Mouse (Mus musculus) hindbrain, embryonic 14.5 days (tissue): ENCODE measurements around the gene Chil4. TPM values are rescaled to one million over a fixed set of nuclear protein-coding genes. Genes with fewer than 3 reads are reported as not detected.
"Not testable (repeated sequence)": the region's sequence is repeated elsewhere in the genome, so short reads cannot be mapped to it uniquely, and the experiment has no call there.

ENCODE experiments used
- ATAC-seq: fragments of 200-750 bp; cut with Nextera tagmentation; 2 replicates; pipeline ENCODE4 v1.8.0; 2017; ENCODE audit warnings: moderate number of reproducible peaks, mild to moderate bottlenecking, moderate TSS enrichment, moderate library complexity; ENCODE audit not compliant: low FRiP score
- DNase-seq: peaks from one replicate; pipeline ENCODE4 v3.0.0-alpha.2; 2015; ENCODE audit warnings: low spot score
- H3K27ac ChIP-seq: fragments of 300-500 bp; sonication (generic); 2 replicates; pipeline ENCODE4 v1.5.1; 2014; ENCODE audit warnings: mild to moderate bottlenecking, moderate library complexity
- H3K27me3 ChIP-seq: fragments of 300-500 bp; sonication (generic); 2 replicates; pipeline ENCODE4 v1.6.1; 2014; ENCODE audit warnings: mild to moderate bottlenecking, low read length, mixed read lengths; ENCODE audit not compliant: control insufficient read depth, insufficient read depth
- H3K36me3 ChIP-seq: fragments of 300-500 bp; sonication (generic); replicated peaks from 2 replicates; pipeline ENCODE4 v1.6.1; 2014; ENCODE audit not compliant: control insufficient read depth, insufficient read depth
- H3K4me1 ChIP-seq: fragments of 300-500 bp; sonication (generic); replicated peaks from 2 replicates; pipeline ENCODE4 v1.6.1; 2014; ENCODE audit warnings: antibody characterized with exemption, low read length, mixed read lengths; ENCODE audit not compliant: control insufficient read depth, insufficient read depth
- H3K4me2 ChIP-seq: fragments of 300-500 bp; sonication (generic); replicated peaks from 2 replicates; pipeline ENCODE4 v1.6.1; 2014; ENCODE audit warnings: mild to moderate bottlenecking, moderate library complexity
- H3K4me3 ChIP-seq: fragments of 300-500 bp; sonication (generic); replicated peaks from 2 replicates; pipeline ENCODE4 v1.5.1; 2014; ENCODE audit warnings: mild to moderate bottlenecking, low read length
- H3K9ac ChIP-seq: fragments of 300-500 bp; sonication (generic); 2 replicates; pipeline ENCODE4 v1.6.1; 2014
- H3K9me3 ChIP-seq: fragments of 300-500 bp; sonication (generic); 2 replicates; pipeline ENCODE4 v1.6.1; 2016; ENCODE audit warnings: low read length; ENCODE audit not compliant: control insufficient read depth
- WGBS: fragments of 180-500 bp; shearing (Covaris S2); extraction: QIAGEN DNeasy Blood & Tissue Kit; methylation state at CpG from one replicate; pipeline ENCODE4 v1.1.7; 2014; 5-methylcytosine and 5-hydroxymethylcytosine counted together
- polyA plus RNA-seq: library from polyadenylated mRNA; unstranded; fragments of >200 nt; fragmentation: Nextera tagmentation; extraction: Ambion mirVana; gene quantifications from 2 replicates; pipeline ENCODE4 v1.2.1, GENCODE M21; 2014

Gene Chil4
- polyA plus RNA-seq = not detected in 2 replicates

DNA sequence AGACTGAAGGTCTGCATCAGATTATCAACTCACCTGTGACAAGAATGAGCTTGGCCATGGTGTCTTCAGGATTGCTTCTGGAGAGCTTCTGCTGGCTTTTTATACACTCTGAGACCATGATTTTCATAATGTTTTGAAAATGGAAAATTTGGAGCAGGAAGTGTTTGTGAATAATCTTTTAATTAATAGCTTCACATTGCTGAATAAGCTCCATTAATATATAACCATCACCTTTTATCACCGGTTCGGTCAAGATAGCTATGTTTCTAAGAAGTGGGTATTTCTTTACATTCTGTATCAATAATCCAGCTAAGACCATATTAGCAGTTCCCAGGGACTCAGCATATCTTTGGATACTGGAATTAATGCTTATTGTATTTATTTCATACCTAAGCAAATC, at the start of gene Chil4:
Gene Chil4 (minus strand): TSS at position 101 of the 400 bp plus-strand sequence.
- ATAC-seq = no peak
- 93% methylated on average over 2 of the region's 2 CpGs for WGBS

DNA sequence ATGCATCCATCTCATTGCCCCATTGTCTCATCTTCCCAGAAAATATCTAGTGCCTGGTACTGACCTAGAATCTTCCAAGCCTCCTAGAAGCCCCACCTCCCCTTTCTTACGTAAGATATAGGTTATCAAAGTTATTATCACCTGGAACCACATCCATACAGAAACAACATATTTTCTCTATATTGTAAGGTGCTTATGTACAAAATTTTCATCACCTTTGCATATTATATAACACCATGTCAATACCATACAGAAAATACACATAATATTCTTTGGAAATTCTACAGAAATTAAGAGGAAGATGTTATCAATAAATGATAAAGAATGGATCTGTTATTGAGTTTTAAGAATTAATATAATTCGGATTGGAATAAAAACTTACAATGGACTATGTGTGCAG, 46.5 kb upstream of the Chil4 start:
- Histone ChIP-seq H3K9me3 (peaks cover 6% of the 10 kb centered on the region; the same call in 1 of the 2 replicates), H3K4me2 (no peak overlapping the region), H3K27me3 (no peaks in the 10 kb centered on the region), H3K4me1 (no peaks in the 10 kb centered on the region), H3K27ac (no peak overlapping the region), H3K36me3 (no peaks in the 10 kb centered on the region), H3K9ac (no peak overlapping the region), H3K4me3 (no peak overlapping the region)
- DNase-seq = no peak
- ATAC-seq = no peak
- 85% methylated on average over 2 of the region's 2 CpGs for WGBS

More for the DNA sequence above, at the start of gene Chil4:
- Histone ChIP-seq H3K27ac (no peak within 1 kb of the TSS), H3K9me3 (no peaks in the 10 kb centered on the region), H3K9ac (no peak within 1 kb of the TSS), H3K4me1 (no peaks in the 10 kb centered on the region), H3K36me3 (no peaks in the 10 kb centered on the region), H3K4me3 (no peak within 1 kb of the TSS), H3K27me3 (no peaks in the 10 kb centered on the region), H3K4me2 (no peak within 1 kb of the TSS)
- no peak for DNase-seq

DNA sequence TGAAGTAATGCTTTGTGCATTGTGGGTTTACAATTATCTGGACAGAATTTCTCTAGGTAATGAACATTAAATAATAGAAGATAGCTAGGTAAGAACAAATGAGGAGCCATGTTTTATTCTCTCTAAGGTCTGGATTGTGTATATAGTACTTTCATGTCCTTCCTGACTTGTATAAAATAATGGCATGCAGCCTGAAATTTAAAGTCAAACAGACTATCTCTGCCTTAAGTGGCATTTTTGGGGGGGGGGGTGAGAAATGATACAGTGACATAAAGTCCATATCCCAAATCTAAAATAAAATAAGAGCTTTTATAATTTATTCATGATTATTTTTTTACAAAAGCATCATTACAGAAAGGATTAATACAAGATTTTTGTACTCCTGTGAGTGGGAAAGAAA, 45.5 kb upstream of the Chil4 start:
- ATAC-seq = no peak

DNA sequence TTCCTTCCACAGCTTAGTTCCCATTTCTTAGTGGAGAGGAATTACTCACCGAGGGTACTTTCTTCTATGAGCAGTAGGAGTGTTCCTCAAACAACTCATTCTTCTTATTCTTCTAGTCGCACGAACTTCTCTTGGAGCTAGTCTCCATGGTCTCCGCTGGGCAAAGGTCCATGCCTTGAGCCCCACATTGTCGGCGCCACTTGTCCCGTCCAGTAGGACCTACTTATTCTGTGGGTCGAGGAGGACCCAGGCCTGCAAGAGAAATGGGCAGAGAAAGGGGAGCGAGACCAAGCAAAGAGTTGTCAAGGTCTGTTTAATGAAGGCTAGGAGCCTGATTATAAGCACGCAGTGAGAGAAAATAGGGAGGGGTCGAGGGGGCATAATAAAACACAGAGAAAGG, 37.8 kb upstream of the Chil4 start:
- 91% methylated on average over 11 of the region's 11 CpGs for WGBS
- not testable (repeated sequence) for H3K27ac ChIP-seq, H3K27me3 ChIP-seq, ATAC-seq, H3K36me3 ChIP-seq, H3K4me3 ChIP-seq, DNase-seq, H3K4me2 ChIP-seq, H3K4me1 ChIP-seq, H3K9ac ChIP-seq
- H3K9me3 ChIP-seq = peaks cover 51% of the 10 kb centered on the region

More for the DNA sequence above, 45.5 kb upstream of the Chil4 start:
- H3K4me1 ChIP-seq = no peaks in the 10 kb centered on the region
- H3K4me3 ChIP-seq = no peak overlapping the region
- H3K4me2 ChIP-seq = no peak overlapping the region
- H3K9ac ChIP-seq = no peak overlapping the region
- no peak for DNase-seq
- H3K36me3 ChIP-seq = no peaks in the 10 kb centered on the region
- no peaks in the 10 kb centered on the region for H3K27me3 ChIP-seq
- H3K9me3 ChIP-seq = peaks cover 6% of the 10 kb centered on the region; the same call in 1 of the 2 replicates
- H3K27ac ChIP-seq = no peak overlapping the region

DNA sequence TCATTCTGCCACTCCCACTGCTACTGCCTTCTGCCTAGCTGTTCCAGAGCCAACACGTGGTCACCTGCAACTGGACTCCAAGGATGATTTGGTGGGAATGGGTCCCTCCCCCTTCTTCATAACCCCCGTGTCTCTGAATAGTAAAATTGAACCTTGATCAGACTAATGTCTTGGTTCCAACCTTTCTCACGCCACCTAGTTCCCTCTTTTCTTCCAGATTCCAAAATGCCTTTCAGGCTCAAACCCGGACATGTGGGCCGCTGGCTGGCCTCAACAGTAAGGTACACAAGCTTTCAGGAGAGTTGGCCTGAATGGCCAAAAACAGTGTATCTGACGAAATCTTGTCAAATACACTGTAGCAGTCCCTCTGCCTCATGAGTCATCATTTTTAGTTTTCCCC, 33.4 kb upstream of the Chil4 start:
- H3K36me3 ChIP-seq = no peaks in the 10 kb centered on the region
- DNase-seq (no peak), ATAC-seq (no peak)
- H3K27ac ChIP-seq = no peak overlapping the region
- no peaks in the 10 kb centered on the region for H3K27me3 ChIP-seq
- H3K4me3 ChIP-seq = no peak overlapping the region
- 88% methylated on average over 6 of the region's 6 CpGs for WGBS
- no peaks in the 10 kb centered on the region for H3K4me1 ChIP-seq
- H3K9me3 ChIP-seq = peaks cover 44% of the 10 kb centered on the region
- H3K9ac ChIP-seq = no peak overlapping the region
- H3K4me2 ChIP-seq = no peak overlapping the region

DNA sequence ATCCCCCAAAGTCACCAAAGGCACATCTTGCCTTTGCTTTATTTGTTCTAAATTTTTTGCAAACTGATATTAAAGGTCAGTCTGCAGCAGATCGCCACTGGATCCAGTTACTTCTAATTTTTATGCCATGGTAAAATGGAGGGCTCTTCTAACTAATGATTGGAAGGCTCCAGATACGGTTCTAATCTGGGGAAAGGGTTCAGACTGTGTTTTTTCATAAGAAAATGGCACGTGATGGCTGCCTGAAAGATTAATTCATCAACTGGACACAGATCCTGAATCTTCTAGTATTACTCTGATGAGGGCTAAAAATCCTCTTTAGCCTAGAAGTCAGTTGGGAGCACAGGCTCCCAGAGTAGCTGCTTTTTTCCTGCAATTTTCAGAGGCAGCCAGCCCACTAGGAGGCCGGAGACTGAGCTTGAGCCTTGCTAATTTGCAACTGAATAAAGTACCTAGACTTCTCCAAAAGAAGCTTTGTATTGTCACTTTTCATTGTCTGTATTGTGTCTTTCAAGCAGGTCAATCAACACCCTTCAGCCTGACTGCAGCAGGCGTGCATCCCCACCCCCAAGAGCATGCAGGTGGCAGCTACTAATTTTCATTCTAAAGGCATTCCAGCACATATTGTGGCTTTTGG, 31.6 kb upstream of the Chil4 start:
- WGBS = 31% methylated on average over 5 of the region's 5 CpGs
- not testable (repeated sequence) for H3K4me1 ChIP-seq, H3K36me3 ChIP-seq, H3K4me2 ChIP-seq, H3K27ac ChIP-seq, DNase-seq, ATAC-seq, H3K4me3 ChIP-seq, H3K27me3 ChIP-seq, H3K9ac ChIP-seq
- H3K9me3 ChIP-seq = peaks cover 31% of the 10 kb centered on the region

DNA sequence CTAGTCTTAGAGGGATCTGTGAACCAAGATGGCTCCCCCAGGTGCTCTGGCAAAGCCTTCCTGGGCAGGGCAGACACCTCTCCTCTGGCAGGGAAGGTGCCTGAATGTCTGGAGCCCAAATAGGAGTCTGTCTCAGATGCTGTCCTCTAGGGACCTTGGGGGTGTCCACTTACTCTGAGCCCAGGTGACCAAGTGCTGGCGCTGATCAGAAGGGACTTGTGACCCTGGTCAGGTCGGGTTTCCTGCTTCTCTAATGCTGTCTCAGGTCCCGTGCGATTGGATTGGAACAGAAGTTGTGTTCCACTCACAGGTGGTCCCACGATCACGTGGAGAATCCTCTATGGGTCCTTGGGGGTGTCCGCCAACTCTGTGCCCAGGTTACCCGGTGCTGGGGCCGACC, 28.1 kb upstream of the Chil4 start:
- not testable (repeated sequence) for H3K4me3 ChIP-seq, H3K36me3 ChIP-seq, DNase-seq, H3K27me3 ChIP-seq, H3K4me1 ChIP-seq, H3K4me2 ChIP-seq, H3K27ac ChIP-seq, ATAC-seq, H3K9ac ChIP-seq
- H3K9me3 ChIP-seq = peaks cover 11% of the 10 kb centered on the region
- 89% methylated on average over 9 of the region's 9 CpGs for WGBS

DNA sequence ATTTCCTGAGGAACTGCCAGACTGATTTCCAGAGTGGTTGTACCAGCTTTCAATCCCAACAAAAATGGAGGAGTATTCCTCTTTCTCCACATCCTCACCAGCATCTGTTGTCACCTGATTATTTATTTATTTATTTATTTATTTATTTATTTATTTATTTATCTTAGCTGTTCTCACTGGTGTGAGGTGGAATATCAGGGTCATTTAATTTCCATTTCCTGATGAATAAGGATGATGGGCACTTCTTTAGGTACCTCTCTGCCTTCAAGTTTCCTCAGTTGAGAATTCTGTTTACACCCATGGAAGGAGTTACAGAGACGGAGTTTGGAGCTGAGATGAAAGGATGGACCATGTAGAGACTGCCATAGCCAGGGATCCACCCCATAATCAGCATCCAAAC, 20.9 kb upstream of the Chil4 start:
- H3K4me3 ChIP-seq, H3K36me3 ChIP-seq, H3K4me1 ChIP-seq, H3K27ac ChIP-seq, DNase-seq, ATAC-seq, H3K27me3 ChIP-seq, H3K9me3 ChIP-seq, H3K9ac ChIP-seq, H3K4me2 ChIP-seq: not testable (repeated sequence)
- 94% methylated on average over 1 of the region's 1 CpGs for WGBS

DNA sequence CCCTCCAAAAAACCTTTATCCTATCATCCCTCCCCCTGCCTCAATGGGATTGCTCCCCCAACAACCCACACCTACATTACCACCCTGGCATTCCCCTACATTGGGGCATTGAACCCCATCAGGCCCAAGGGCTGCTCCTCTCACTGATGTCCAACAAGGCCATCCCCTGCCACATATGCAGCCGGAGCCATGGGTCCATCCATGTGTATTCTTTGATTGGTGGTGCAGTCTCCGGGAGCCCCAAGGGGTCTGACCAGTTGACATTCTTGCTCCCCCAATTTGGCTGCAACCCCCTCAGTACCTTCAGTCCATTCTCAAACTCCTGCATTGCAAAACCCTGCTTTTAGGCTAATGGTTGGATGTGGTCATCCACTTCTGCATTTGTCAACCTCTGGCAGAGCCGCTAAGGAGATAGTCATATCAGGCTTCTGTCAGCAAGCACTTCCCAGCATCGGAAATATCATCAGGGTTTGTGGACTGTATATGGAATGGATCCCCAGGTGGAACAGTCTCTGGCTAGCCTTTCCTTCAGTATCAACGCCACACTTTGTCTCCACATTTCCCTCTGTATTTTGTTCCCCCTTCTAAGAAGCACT, 20.0 kb upstream of the Chil4 start:
- H3K27me3 ChIP-seq = no peaks in the 10 kb centered on the region
- no peaks in the 10 kb centered on the region for H3K4me1 ChIP-seq
- H3K9ac ChIP-seq = no peak overlapping the region
- H3K4me3 ChIP-seq = no peak overlapping the region
- peaks cover 10% of the 10 kb centered on the region for H3K9me3 ChIP-seq
- no peaks in the 10 kb centered on the region for H3K36me3 ChIP-seq
- DNase-seq (no peak), ATAC-seq (peak; percentile 31; the same call in 1 of the 2 replicates)
- WGBS = 93% methylated on average over 5 of the region's 5 CpGs
- no peak overlapping the region for H3K27ac ChIP-seq
- no peak overlapping the region for H3K4me2 ChIP-seq
